Mouse (Mus musculus) lung, postnatal 0 days (tissue): ENCODE data around the gene 4933405L10Rik.

Experiments
- CTCF ChIP-seq: IDR thresholded peaks from 2 replicates; pipeline ENCODE4 v1.5.1; 2016; ENCODE audit warnings: antibody characterized with exemption, mild to moderate bottlenecking
- EP300 ChIP-seq: IDR thresholded peaks from 2 replicates; pipeline ENCODE4 v1.6.1; 2016; ENCODE audit warnings: antibody characterized with exemption, mild to moderate bottlenecking, control low read depth

DNA sequence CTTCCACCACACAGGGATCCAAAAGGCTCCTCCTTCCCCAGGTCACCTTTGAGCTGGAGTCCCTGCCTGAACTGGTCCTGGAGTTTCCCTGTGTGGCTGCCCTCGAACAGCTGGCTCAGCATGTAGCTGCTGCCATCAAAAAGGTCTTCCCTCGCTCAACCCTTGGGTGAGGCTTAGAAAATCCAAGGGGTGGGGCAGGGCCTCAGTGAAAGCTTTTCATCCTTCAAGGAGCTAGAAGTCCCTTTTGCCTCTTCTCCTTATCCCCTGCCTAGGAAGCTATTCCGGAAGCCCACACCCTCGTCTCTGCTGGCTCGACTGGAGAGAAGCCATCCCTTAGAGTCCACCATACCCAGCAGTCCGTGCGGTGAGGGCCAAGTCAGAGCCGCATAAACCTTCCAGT, 19.9 kb upstream of the 4933405L10Rik start:
- TF ChIP-seq CTCF, result no peak
- no peak for TF ChIP-seq EP300
